Mouse (Mus musculus) liver, embryonic 16.5 days (tissue): ENCODE measurements around the gene Slc7a15. TPM values are rescaled to one million over a fixed set of nuclear protein-coding genes. Genes with fewer than 3 reads are reported as not detected.
A peak's percentile ranks its signal among the peaks of the same experiment; 100 is the strongest.
"Not testable (repeated sequence)": the region's sequence is repeated elsewhere in the genome, so short reads cannot be mapped to it uniquely, and the experiment has no call there.

ENCODE experiments used
- ATAC-seq: fragments of 200-750 bp; cut with Nextera tagmentation; 2 replicates; pipeline ENCODE4 v1.8.0; 2017; ENCODE audit warnings: low read depth, mild to moderate bottlenecking, moderate number of reproducible peaks, moderate library complexity
- H3K27ac ChIP-seq: fragments of 300-500 bp; sonication (generic); 2 replicates; pipeline ENCODE4 v1.5.1; 2014; ENCODE audit warnings: mild to moderate bottlenecking, low read length
- H3K27me3 ChIP-seq: fragments of 300-500 bp; sonication (generic); 2 replicates; pipeline ENCODE4 v1.6.1; 2014; ENCODE audit warnings: low read depth, low read length, mixed read lengths; ENCODE audit not compliant: control insufficient read depth, insufficient read depth
- H3K36me3 ChIP-seq: fragments of 300-500 bp; sonication (generic); 2 replicates; pipeline ENCODE4 v1.6.1; 2014; ENCODE audit warnings: mild to moderate bottlenecking; ENCODE audit not compliant: control insufficient read depth, insufficient read depth
- H3K4me1 ChIP-seq: fragments of 300-500 bp; sonication (generic); 2 replicates; pipeline ENCODE4 v1.6.1; 2014; ENCODE audit warnings: low read depth, low read length, mixed read lengths; ENCODE audit not compliant: control insufficient read depth
- H3K4me2 ChIP-seq: fragments of 300-500 bp; sonication (generic); 2 replicates; pipeline ENCODE4 v1.6.1; 2014; ENCODE audit warnings: low read depth, low read length, mixed read lengths
- H3K4me3 ChIP-seq: fragments of 300-500 bp; sonication (generic); 2 replicates; pipeline ENCODE4 v1.5.1; 2014; ENCODE audit warnings: low read depth, mild to moderate bottlenecking, low read length
- H3K9ac ChIP-seq: fragments of 300-500 bp; sonication (generic); 2 replicates; pipeline ENCODE4 v1.6.1; 2014; ENCODE audit warnings: low read depth, low read length
- H3K9me3 ChIP-seq: fragments of 300-500 bp; sonication (generic); replicated peaks from 2 replicates; pipeline ENCODE4 v1.6.1; 2016; ENCODE audit warnings: low read length; ENCODE audit not compliant: control insufficient read depth
- WGBS: fragments of 180-500 bp; shearing (Covaris S2); extraction: QIAGEN DNeasy Blood & Tissue Kit; methylation state at CpG from one replicate; pipeline ENCODE4 v1.1.7; 2014; ENCODE audit not compliant: insufficient replicate concordance; 5-methylcytosine and 5-hydroxymethylcytosine counted together
- polyA plus RNA-seq: library from polyadenylated mRNA; unstranded; fragments of >200 nt; fragmentation: Nextera tagmentation; extraction: Ambion mirVana; gene quantifications from 2 replicates; pipeline ENCODE4 v1.2.1, GENCODE M21; 2015

Gene Slc7a15
- polyA plus RNA-seq, 1 experiment from 2014 or later = 0.19 TPM

DNA sequence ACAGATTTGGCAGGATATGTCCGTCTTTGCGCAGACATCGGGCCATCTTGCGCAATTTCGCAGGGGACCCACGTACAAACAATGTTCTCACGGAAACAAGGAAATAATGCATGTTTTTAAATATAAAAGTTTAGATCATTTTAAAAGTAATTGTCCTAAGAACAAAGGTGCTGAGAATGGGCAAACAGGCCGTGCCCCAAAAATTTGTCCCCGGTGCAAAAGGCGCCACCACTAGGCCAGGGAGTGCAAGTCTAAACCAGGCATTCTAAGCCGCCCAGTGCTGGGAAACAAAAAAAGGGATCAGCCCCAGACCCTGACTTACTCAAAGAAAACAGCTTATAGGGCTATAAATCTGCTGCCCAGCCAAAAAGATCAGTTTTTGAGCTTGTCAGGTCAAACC lies 25.5 kb downstream of the Slc7a15 start:
- H3K27ac ChIP-seq = no peak overlapping the region
- H3K36me3 ChIP-seq = no peaks in the 10 kb centered on the region
- 61% methylated on average over 11 of the region's 11 CpGs for WGBS
- ATAC-seq = no peak
- H3K4me1 ChIP-seq = no peaks in the 10 kb centered on the region
- no peak overlapping the region for H3K4me2 ChIP-seq
- H3K4me3 ChIP-seq = peak overlapping the region; percentile 39
- no peak overlapping the region for H3K9ac ChIP-seq
- no peaks in the 10 kb centered on the region for H3K9me3 ChIP-seq
- no peaks in the 10 kb centered on the region for H3K27me3 ChIP-seq

DNA sequence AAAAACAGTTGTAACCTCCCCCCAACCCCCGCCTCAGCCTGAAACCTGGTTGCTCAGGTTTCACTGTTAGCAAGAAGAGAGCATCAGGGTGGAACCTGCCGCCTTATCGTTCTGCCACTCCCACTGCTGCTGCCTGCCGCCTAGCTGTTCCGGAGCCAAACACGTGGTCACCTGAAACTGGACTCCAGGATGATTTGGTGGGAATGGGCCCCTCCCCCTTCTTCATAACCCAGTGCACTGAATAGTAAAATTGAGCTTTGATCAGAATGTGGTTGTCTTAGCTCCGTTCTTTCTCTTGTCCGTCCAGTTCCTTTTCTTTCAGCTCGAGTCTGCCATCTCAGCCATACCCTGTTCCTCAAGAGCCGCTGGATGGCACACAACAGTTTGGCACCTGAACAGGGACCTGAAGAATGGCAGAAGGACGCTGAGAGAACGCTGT lies 26.9 kb downstream of the Slc7a15 start:
- H3K4me1 ChIP-seq, H3K9me3 ChIP-seq, H3K27me3 ChIP-seq, H3K36me3 ChIP-seq, ATAC-seq, H3K9ac ChIP-seq: not testable (repeated sequence)
- peak overlapping the region; percentile 39 for H3K4me3 ChIP-seq
- H3K27ac ChIP-seq = peak overlapping the region; percentile 41; the same call in 1 of the 2 replicates
- H3K4me2 ChIP-seq = peak overlapping the region; percentile 8; the same call in 1 of the 2 replicates
- WGBS = 36% methylated on average over 12 of the region's 12 CpGs

DNA sequence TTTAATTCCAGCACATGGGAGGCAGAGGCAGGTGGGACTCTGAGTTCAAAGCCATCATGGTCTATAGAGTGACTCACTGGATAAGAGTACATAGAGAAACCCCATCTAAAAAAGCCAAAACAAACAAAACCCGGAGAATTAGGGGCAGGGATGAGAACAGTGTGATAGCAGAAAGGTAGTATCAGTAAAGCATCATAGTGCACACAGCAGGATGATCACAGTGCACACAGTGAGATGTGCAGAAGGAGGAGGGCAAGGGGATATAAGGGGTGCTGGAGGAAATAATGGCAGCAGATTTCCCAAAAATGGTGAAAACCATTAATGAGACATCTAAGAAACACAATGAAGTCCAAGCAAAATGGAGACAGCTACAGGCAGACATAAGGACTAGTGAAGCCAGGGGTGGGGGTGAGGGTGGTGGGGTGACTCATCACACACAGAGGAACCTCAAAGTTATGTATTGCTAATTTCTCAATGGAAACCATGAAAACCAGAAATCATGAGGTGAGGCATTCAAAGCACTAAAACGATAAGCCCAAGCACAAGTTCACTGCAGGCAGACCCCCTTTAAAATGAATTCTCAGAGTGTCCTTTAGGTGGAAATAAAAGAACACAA lies 27.5 kb downstream of the Slc7a15 start:
- not testable (repeated sequence) for H3K36me3 ChIP-seq, H3K27ac ChIP-seq, H3K27me3 ChIP-seq, H3K4me2 ChIP-seq, H3K9ac ChIP-seq, H3K9me3 ChIP-seq, ATAC-seq, H3K4me3 ChIP-seq, H3K4me1 ChIP-seq
- 65% methylated on average over 2 of the region's 2 CpGs for WGBS

DNA sequence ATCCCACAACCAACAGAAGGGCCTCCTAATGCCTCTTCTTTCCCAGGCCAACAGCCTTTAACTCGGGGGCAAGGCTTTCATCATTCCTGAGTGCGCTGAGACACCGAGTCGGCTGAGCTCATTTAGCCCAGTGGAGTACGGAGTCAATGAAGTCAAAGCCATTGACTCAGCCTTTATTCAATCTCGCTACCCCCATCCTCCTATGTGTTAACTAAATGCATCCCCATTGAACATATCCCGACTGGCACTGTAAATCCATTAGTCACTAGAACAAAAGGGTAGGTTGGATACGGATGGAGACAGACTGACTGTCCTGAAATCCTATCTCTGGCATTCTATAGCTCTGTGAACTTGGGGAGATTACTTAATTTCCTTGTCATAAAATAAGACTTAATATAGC lies 36.7 kb downstream of the Slc7a15 start:
- H3K4me2 ChIP-seq, H3K9ac ChIP-seq, H3K27me3 ChIP-seq, H3K4me1 ChIP-seq, H3K27ac ChIP-seq, H3K4me3 ChIP-seq, ATAC-seq, H3K9me3 ChIP-seq, H3K36me3 ChIP-seq: not testable (repeated sequence)
- 72% methylated on average over 8 of the region's 8 CpGs for WGBS

DNA sequence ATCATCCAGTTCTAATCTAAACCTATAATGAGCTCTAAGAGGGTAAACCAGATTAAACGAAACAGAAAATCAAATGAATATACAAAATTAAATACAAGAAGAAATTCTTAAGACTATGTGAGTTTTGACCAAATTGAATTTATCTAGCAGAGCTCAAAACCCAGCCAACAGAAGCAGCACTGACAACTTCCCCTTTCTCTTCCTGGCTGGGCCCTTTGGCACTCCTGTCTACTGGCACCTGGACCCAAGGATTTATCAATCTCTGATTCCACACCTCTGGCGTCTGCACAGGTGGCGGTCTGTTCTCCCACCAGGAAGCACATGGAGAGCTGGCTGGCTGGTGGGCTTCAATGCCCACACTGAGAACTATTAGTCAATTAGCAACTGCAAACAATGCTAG lies 39.0 kb downstream of the Slc7a15 start:
- not testable (repeated sequence) for H3K4me2 ChIP-seq, H3K36me3 ChIP-seq, H3K4me1 ChIP-seq, H3K27me3 ChIP-seq, ATAC-seq, H3K9me3 ChIP-seq, H3K4me3 ChIP-seq, H3K9ac ChIP-seq, H3K27ac ChIP-seq
- 37% methylated on average over 3 of the region's 3 CpGs for WGBS

DNA sequence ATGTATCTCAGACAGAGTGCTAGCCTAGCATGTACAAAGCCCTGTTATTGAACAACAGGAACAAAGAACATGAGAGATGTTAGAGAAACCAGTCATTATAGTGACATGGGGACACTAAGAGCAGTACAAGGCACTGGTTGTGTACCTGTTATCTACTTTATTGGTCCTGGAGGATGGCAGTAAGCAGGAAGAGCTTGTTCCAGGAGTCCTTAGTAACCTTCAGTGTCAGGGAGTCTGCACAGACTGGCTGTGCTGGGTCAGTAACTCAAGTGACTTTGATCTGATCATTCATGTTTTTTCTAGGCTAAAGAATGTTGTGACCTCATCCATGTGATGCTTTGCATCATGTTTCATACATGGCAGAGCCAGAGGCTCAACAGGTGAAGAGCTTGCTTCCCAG lies 42.7 kb downstream of the Slc7a15 start:
- Histone ChIP-seq H3K9me3 (no peaks in the 10 kb centered on the region), H3K4me2 (no peak overlapping the region), H3K36me3 (no peaks in the 10 kb centered on the region), H3K9ac (no peak overlapping the region), H3K27me3 (no peaks in the 10 kb centered on the region), H3K4me3 (no peak overlapping the region), H3K27ac (no peak overlapping the region), H3K4me1 (no peaks in the 10 kb centered on the region)
- ATAC-seq = no peak

DNA sequence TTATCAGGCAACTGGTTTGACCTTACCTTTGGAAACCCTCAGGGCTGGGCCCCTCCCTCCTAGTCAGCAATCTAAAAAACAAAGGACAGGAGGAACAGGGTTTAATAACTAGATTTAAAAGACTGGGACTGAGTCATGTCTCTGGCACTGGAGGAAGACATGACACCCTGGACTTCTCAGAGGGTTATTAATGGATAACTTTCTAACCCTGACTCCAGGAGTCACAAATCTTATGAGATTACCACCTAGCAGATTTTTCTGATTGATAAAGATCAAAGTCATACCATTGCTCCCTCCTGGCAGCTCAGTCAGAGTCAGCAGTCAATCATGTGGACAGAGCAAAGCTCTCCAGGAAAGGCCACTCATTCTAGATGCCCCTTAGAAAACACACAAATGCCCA lies 43.4 kb downstream of the Slc7a15 start:
- Histone ChIP-seq H3K36me3 (no peaks in the 10 kb centered on the region), H3K27me3 (no peaks in the 10 kb centered on the region), H3K4me1 (no peaks in the 10 kb centered on the region), H3K27ac (no peak overlapping the region), H3K9me3 (no peaks in the 10 kb centered on the region), H3K9ac (no peak overlapping the region), H3K4me3 (no peak overlapping the region), H3K4me2 (no peak overlapping the region)
- no peak for ATAC-seq

DNA sequence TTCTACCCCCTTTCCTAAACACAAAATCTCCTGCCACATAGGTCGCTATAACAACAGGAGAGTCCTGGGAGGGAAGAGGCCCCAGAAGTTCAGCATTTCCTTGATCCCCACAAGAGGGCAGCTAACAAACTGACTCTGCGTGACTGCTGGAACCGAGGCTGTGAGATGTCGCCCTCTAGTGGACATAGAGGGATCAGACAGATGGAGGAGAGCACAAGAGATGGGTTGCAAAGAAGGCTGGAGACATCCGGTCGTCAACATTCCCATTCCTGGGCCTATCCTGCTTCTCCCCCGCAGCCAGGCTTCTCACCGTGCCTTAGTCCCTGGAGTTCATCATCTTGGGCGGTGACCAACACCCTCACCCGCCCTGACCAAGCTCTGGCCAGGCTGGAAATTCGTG lies 51.5 kb downstream of the Slc7a15 start:
- H3K4me3 ChIP-seq = no peak overlapping the region
- no peaks in the 10 kb centered on the region for H3K9me3 ChIP-seq
- peak; percentile 64 for ATAC-seq
- H3K36me3 ChIP-seq = no peaks in the 10 kb centered on the region
- no peaks in the 10 kb centered on the region for H3K27me3 ChIP-seq
- no peak overlapping the region for H3K4me2 ChIP-seq
- no peaks in the 10 kb centered on the region for H3K4me1 ChIP-seq
- no peak overlapping the region for H3K27ac ChIP-seq
- H3K9ac ChIP-seq = no peak overlapping the region
- WGBS = 13% methylated on average over 11 of the region's 11 CpGs

DNA sequence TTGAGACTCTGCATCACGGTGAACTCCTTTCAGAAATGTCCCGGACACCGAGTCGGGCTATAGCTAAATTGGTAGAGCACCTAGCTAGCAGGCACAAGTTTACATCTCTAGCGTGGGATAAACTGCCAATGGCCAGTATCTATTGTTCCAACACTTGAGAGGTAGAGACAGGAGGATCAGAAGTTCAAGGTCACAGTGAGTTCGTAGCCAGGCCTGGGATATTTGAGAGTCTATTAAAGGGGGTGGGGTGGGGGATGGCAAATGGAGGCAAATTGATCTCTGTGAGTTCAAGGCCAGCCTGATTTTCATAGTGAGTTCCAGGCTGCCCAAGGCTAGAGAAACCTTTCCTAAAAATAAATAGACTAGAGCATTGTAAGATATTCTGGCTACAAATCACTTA lies 52.1 kb downstream of the Slc7a15 start:
- Histone ChIP-seq H3K9me3 (no peaks in the 10 kb centered on the region), H3K27ac (no peak overlapping the region), H3K27me3 (no peaks in the 10 kb centered on the region), H3K9ac (no peak overlapping the region), H3K4me2 (no peak overlapping the region), H3K4me1 (no peaks in the 10 kb centered on the region), H3K36me3 (no peaks in the 10 kb centered on the region), H3K4me3 (no peak overlapping the region)
- no peak for ATAC-seq
- 73% methylated on average over 6 of the region's 6 CpGs for WGBS
